Mouse (Mus musculus): Measurements from ENCODE around the gene Naa80. TPM values are rescaled to one million over a fixed set of nuclear protein-coding genes. Genes with fewer than 3 reads are reported as not detected.
"Not testable (repeated sequence)": the region's sequence is repeated elsewhere in the genome, so short reads cannot be mapped to it uniquely, and the experiment has no call there.

Naa80 gene
- polyA plus RNA-seq, 1 experiment from 2014 or later: 39.9 TPM

DNA sequence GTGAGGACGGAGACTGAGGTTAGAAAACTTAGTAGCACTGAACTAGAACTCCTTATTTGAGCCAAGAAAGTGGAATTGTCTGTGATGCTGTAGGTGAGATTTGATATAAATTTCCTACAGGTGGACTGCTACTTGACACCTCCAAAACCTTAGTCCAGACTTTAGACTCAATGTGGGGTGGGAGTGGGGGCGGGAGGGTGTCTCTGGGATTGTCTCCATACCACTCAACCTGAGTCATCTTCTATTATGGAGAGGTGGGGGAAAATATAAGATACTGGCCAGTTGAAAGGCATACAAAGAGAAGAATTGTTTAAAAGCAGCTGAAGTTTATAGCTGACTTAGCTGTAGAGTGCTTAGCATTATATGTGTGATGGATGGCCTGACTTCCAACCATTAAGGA, 23.0 kb upstream of the Naa80 start:
- Histone ChIP-seq H3K36me3 (ENCODE audit: inconsistent target) (peaks cover 38% of the 10 kb centered on the region), H3K27ac (peak overlapping the region; percentile 95), H3K79me2 (ENCODE audit: inconsistent target) (peaks cover 64% of the 10 kb centered on the region), H3K4me3 (ENCODE audit: inconsistent target) (peak overlapping the region; percentile 79)
- WGBS (ENCODE audit: missing documents): 25% methylated on average over 2 of the region's 2 CpGs

GRCm38 (mm10) chr9:107556346-107556745, 22.3 kb upstream of the Naa80 start:
- WGBS (ENCODE audit: missing documents): 15% methylated on average over 3 of the region's 3 CpGs
- Histone ChIP-seq H3K27ac (peak overlapping the region; percentile 95), H3K36me3 (ENCODE audit: inconsistent target) (peaks cover 44% of the 10 kb centered on the region), H3K79me2 (ENCODE audit: inconsistent target) (peaks cover 64% of the 10 kb centered on the region), H3K4me3 (ENCODE audit: inconsistent target) (peak overlapping the region; percentile 79)

DNA sequence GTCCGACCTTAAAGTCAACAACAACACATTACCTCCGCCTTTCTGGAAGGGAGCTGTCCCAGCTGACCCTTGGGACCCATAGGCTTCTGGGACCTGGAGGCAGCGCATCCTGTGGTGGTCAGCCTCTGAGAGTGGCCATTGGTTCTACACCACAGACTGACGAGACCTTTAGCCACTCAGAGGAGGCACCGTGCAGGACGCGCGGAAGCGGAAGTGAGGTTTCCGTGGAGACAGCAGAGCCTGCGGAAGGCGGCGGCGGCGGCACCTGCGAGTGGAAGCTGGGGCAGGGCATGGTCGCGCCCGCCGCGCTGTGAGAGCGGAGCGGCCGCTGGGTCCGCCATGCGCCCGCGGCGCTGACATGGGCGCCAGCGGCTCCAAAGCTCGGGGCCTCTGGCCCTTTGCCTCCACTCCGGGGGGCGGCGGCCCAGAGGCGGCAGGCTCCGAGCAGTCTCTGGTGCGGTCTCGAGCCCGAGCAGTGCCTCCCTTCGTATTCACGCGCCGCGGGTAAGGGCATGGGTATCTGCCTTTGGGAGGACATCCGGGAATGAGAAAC, 15.6 kb upstream of the Naa80 start, which contains the start of gene Tusc2:
Gene Tusc2, plus strand, starts transcription at position 227 of the 553 bp plus-strand sequence.
- 0% methylated on average over 45 of the region's 46 CpGs for WGBS (ENCODE audit: missing documents)
- Histone ChIP-seq H3K79me2 (ENCODE audit: inconsistent target) (peaks cover 34% of the 10 kb centered on the region), H3K4me3 (ENCODE audit: inconsistent target) (peak within 1 kb of the TSS; percentile 68), H3K27ac (0 out of 2 replicates have a peak within 1 kb of the TSS, but pooled peaks have one; percentile 12), H3K36me3 (ENCODE audit: inconsistent target) (peaks cover 41% of the 10 kb centered on the region)

GRCm38 (mm10) chr9:107565556-107565955, 13.1 kb upstream of the Naa80 start:
- Histone ChIP-seq H3K36me3 (ENCODE audit: inconsistent target) (peaks cover 18% of the 10 kb centered on the region), H3K79me2 (ENCODE audit: inconsistent target) (peaks cover 23% of the 10 kb centered on the region; the same call in 1 of the 2 replicates)
- not testable (repeated sequence) for H3K27ac ChIP-seq; H3K4me3 ChIP-seq (ENCODE audit: inconsistent target)
- 40% methylated on average over 4 of the region's 5 CpGs for WGBS (ENCODE audit: missing documents)

DNA sequence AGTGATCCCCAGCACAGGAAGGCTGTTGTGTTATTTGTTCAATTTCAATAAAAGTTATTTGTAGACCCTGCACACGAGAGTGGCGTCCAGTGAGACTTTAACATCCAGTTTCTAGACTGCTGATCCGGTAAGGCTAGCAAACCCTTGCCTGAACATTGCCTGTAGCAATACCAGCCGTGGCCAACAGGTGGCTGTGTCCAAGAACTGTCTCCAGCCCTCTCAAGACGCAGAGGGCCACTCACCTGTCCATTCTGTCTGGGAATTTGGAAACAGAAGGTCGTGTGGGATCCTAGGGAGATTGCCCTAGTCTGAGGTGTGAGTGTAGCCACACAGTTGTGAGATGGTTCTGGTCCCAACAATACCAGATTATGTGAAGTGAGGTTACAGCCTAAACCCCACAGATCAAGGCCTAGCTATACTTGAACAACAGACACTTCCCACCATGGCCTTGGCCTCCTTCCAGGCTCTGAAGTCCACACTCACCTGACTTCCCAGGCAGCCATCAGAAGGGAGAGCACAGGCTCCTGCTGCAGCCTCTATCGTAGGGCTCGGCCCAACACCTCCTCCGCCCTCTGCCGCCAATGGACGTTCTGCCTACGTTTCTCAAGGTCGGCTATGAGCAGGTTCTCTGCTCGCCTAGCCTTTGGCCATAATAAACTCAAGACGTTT, 12.5 kb upstream of the Naa80 start:
- Histone ChIP-seq H3K4me3 (ENCODE audit: inconsistent target) (no peak overlapping the region), H3K36me3 (ENCODE audit: inconsistent target) (peaks cover 12% of the 10 kb centered on the region), H3K27ac (0 out of 2 replicates have a peak overlapping the region, but pooled peaks have one; percentile 8), H3K79me2 (ENCODE audit: inconsistent target) (peaks cover 24% of the 10 kb centered on the region; the same call in 1 of the 2 replicates)
- 63% methylated on average over 15 of the region's 15 CpGs for WGBS (ENCODE audit: missing documents)

DNA sequence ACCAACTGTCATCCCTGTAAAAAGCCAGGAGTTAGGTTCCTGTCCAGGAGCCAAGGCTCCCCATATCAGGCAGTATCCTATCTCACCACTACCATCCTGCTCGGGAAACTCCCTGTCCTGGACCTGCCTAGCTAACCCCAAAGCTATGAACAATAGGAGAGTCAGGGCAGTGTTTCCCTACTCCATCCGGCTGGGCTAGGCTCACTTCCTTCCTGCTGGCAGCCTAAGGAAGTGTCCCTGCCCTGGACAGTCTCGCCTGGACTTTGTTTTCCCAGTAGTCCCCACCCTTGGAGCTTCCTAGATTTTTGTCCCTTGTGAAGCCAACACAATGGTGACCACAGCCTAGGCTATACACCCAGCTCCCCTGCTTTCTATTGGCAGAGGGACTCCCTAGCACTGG, 11.8 kb upstream of the Naa80 start:
- Histone ChIP-seq H3K4me3 (ENCODE audit: inconsistent target) (no peak overlapping the region), H3K36me3 (ENCODE audit: inconsistent target) (peaks cover 6% of the 10 kb centered on the region; the same call in 1 of the 2 replicates), H3K79me2 (ENCODE audit: inconsistent target) (peaks cover 24% of the 10 kb centered on the region; the same call in 1 of the 2 replicates), H3K27ac (0 out of 2 replicates have a peak overlapping the region, but pooled peaks have one; percentile 8)
- WGBS (ENCODE audit: missing documents): 62% methylated on average over 3 of the region's 3 CpGs

DNA sequence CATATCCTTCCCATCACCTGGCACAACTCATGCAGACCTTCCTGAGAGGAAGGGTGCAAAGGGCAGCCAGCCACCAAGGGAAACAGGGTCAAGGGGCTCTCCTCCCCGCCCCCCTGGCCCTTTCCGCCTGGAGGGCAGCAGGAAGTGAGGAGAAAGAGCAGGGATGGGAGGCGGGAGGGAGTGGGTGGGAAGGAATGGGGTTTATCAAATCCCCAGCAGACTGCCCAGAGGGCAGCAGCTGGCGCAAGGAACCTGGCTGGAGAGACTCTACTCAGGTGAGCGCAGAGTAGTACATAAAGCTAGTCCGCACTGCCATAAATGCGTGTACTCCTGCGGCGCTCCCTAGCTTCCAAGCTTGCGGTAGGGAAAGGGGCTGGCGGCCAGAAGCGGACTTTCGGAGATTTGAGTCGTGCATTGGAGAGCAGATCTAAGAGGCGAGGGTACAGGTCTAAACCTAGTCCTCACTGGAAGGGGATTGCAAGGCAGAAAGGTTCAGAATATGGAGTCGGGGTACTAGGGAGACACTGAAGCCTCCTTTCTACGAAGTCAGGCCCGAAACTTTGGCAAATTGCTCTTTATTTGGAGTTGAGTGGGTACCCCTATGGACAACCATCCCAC, 10.9 kb upstream of the Naa80 start, which contains the start of gene Hyal2:
Gene Hyal2, plus strand, starts transcription at position 244 of the 618 bp plus-strand sequence.
- H3K79me2 ChIP-seq (ENCODE audit: inconsistent target): peaks cover 24% of the 10 kb centered on the region; the same call in 1 of the 2 replicates
- H3K4me3 ChIP-seq (ENCODE audit: inconsistent target): peak within 1 kb of the TSS; percentile 49
- peak within 1 kb of the TSS; percentile 91 for H3K27ac ChIP-seq
- 71% methylated on average over 18 of the region's 18 CpGs for WGBS (ENCODE audit: missing documents)
- H3K36me3 ChIP-seq (ENCODE audit: inconsistent target): peaks cover 10% of the 10 kb centered on the region; the same call in 1 of the 2 replicates

DNA sequence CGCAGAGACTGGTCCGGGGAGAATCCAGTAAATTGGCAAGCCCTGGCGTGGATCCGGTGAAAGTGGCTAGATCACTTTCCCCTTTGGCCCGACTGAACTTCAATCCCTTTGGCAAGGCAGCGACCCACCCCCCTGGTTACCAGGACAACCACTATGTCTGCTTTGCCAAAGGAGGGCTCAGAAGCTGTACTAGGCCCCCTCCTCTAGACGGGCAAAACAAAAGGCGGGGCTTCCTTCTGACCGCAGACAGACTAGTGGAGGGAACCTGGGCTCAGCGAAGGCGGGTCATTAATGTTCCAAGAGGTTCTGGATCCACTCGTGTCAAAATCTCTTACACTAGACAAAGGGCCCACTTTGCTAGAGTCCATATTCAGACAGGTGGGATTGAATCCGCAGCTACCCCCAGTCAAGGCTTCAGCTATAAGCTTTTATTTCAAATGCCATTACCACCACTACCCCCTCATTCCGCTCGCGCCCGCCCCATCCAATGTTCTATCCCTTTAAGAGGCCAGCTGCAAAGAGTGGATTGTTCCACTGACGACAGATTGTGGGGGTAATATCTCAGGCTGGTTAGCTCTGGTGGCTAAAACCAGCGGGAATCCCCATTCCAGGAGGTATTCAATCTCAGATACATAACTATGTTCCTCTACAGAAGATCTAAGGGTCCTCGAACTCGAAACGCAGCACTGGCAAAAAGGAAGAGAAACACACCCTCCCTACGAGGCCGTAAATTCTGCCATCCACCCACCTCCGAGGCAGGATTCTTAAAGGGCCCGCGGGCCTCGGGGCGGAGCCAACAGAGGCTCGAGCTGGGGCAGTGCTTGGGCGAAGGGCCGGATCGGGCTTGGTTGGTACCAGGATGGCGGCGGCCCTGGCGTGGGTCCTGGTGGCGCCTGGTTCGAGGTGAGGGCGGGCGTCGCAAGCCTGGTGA, 10.1 kb upstream of the Naa80 start:
- 4% methylated on average over 40 of the region's 41 CpGs for WGBS (ENCODE audit: missing documents)
- peaks cover 10% of the 10 kb centered on the region; the same call in 1 of the 2 replicates for H3K36me3 ChIP-seq (ENCODE audit: inconsistent target)

DNA sequence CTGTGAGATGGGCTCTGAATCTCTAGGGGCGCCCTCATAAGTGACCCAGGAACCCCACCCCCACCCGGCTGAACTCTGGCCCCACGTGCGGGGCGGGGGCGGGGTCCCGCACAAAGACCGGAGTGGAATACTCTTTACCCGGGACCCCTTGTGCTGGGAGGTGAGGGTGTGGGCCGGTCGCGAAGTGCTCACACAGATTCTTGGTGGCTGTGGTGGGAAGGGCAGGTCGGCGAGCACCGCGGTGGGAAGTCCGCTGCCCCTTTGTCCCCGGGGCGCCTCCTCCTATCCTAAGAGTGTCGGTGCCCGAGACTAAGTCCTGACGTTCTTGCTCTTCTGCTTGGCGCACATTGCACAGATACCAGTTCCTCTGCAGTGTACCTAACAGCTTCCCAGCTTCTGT, 9.4 kb upstream of the Naa80 start:
- WGBS (ENCODE audit: missing documents): under 1% methylated on average over 23 of the region's 23 CpGs
- Histone ChIP-seq H3K36me3 (ENCODE audit: inconsistent target) (peaks cover 10% of the 10 kb centered on the region; the same call in 1 of the 2 replicates), H3K27ac (peak overlapping the region; percentile 91)

More for the DNA sequence above, 10.1 kb upstream of the Naa80 start:
- Histone ChIP-seq H3K79me2 (ENCODE audit: inconsistent target) (peaks cover 21% of the 10 kb centered on the region; the same call in 1 of the 2 replicates), H3K27ac (peak overlapping the region; percentile 91), H3K4me3 (ENCODE audit: inconsistent target) (peak overlapping the region; percentile 49)

GRCm38 (mm10) chr9:107570016-107570415, 8.7 kb upstream of the Naa80 start:
- Histone ChIP-seq H3K4me3 (ENCODE audit: inconsistent target) (peak overlapping the region; percentile 49), H3K36me3 (ENCODE audit: inconsistent target) (peaks cover 10% of the 10 kb centered on the region; the same call in 1 of the 2 replicates), H3K27ac (peak overlapping the region; percentile 91; the same call in 1 of the 2 replicates), H3K79me2 (ENCODE audit: inconsistent target) (peaks cover 11% of the 10 kb centered on the region; the same call in 1 of the 2 replicates)
- WGBS (ENCODE audit: missing documents): 86% methylated on average over 13 of the region's 13 CpGs

More for the DNA sequence above, 9.4 kb upstream of the Naa80 start:
- Histone ChIP-seq H3K4me3 (ENCODE audit: inconsistent target) (peak overlapping the region; percentile 49), H3K79me2 (ENCODE audit: inconsistent target) (peaks cover 14% of the 10 kb centered on the region; the same call in 1 of the 2 replicates)

DNA sequence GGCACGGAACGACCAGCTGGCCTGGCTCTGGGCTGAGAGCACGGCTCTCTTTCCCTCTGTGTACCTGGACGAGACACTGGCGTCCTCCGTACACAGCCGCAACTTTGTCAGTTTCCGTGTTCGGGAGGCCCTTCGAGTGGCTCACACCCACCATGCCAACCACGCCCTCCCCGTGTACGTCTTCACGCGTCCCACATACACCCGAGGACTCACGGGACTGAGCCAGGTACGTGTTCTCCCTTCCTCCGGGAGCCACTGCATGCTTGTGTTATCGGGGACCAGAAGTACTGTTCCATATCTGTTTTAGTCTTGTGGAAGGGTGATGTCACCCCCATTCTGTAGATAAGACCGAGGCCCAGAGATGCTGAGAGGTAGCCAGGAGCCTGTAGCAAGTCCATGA, 7.8 kb upstream of the Naa80 start:
- 96% methylated on average over 20 of the region's 21 CpGs for WGBS (ENCODE audit: missing documents)
- no peak overlapping the region for H3K27ac ChIP-seq
- H3K36me3 ChIP-seq (ENCODE audit: inconsistent target): peaks cover 10% of the 10 kb centered on the region; the same call in 1 of the 2 replicates
- H3K79me2 ChIP-seq (ENCODE audit: inconsistent target): peaks cover 11% of the 10 kb centered on the region; the same call in 1 of the 2 replicates
- no peak overlapping the region for H3K4me3 ChIP-seq (ENCODE audit: inconsistent target)

DNA sequence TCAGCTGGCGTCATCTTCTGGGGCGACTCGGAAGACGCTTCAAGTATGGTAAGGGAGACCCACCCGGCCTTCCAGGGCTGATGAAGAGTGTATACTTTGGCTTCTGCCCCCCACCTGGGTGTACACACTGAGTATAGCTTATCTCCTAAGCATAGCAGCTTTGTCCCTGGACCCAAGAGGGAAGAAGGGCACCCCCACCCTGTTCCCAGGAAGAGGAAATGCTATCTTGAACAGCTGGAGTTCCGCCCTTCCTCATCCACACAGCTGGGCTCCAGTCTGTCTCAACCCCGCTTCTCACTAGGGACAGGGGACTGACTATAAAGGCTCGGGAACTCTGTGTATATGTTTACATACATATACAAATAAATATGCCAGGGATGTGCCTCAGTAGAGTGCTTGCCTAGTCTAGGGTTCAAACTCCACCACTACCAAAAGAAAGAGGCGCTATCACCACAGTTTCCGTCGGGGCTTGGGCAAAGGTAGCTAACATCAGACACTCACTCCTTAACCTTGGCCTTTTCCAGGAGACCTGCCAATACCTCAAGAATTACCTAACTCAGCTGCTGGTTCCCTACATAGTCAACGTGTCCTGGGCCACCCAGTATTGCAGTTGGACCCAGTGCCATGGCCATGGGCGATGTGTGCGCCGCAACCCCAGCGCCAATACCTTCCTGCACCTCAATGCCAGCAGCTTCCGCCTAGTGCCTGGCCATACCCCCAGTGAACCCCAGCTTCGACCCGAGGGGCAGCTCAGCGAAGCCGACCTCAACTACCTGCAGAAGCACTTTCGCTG, 7.0 kb upstream of the Naa80 start:
- Histone ChIP-seq H3K4me3 (ENCODE audit: inconsistent target) (no peak overlapping the region), H3K27ac (no peak overlapping the region), H3K36me3 (ENCODE audit: inconsistent target) (peaks cover 10% of the 10 kb centered on the region; the same call in 1 of the 2 replicates), H3K79me2 (ENCODE audit: inconsistent target) (peaks cover 11% of the 10 kb centered on the region; the same call in 1 of the 2 replicates)
- 95% methylated on average over 22 of the region's 22 CpGs for WGBS (ENCODE audit: missing documents)

- Histone ChIP-seq H3K4me3 (ENCODE audit: inconsistent target) (no peak overlapping the region), H3K79me2 (ENCODE audit: inconsistent target) (peaks cover 16% of the 10 kb centered on the region), H3K27ac (no peak overlapping the region), H3K36me3 (ENCODE audit: inconsistent target) (peaks cover 10% of the 10 kb centered on the region; the same call in 1 of the 2 replicates)
- WGBS (ENCODE audit: missing documents): 92% methylated on average over 2 of the region's 2 CpGs
Measured at GRCm38 (mm10) chr9:107572327-107572662, 6.4 kb upstream of the Naa80 start.
